Mouse (Mus musculus) megakaryocyte-erythroid progenitor cell, adult 5-6 weeks (primary cell): ENCODE results near the gene Bag1. TPM values are rescaled to one million over a fixed set of nuclear protein-coding genes. Genes with fewer than 3 reads are reported as not detected.
"Not testable (repeated sequence)": the region's sequence is repeated elsewhere in the genome, so short reads cannot be mapped to it uniquely, and the experiment has no call there.

Experiments
- ATAC-seq: replicated peaks from 2 replicates; pipeline ENCODE4 v1.8.0; 2016; ENCODE audit warnings: mild to moderate bottlenecking, inconsistent platforms; ENCODE audit not compliant: severe bottlenecking, poor library complexity, low FRiP score, low TSS enrichment
- total RNA-seq, 2 experiments: library from RNA; stranded (forward) in 1 of 2; stranded (reverse) in 1 of 2; fragments of 200-1000, 215-1000 nt in 1 of 2; fragments of >200 nt in 1 of 2; fragmentation: Nextera tagmentation in 1 of 2; gene quantifications; 2 replicates each; pipeline ENCODE4 v1.2.3; 2014 to 2017

Bag1 gene
- total RNA-seq, 2 experiments from 2014 or later, result 224 to 683 TPM

DNA sequence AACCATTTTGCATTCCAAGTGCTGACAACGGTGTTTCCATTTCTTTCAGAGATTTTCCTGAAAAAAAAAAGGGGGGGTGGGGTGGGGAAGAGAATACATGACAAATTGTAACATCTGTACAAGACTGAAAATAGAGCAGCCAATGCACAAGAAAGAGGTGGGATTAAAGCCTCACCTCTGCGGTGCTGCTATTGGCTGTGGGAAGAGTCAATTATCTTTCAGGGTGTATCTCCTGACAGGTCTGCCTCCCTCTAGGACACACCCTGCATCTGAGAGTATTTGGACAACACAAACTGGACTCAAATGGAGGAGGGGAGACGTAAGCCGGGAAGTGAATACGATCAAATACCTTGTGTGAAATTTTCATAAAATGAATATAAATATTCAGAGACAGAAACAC, 4.4 kb downstream of the Bag1 start:
- ATAC-seq, result no peak

DNA sequence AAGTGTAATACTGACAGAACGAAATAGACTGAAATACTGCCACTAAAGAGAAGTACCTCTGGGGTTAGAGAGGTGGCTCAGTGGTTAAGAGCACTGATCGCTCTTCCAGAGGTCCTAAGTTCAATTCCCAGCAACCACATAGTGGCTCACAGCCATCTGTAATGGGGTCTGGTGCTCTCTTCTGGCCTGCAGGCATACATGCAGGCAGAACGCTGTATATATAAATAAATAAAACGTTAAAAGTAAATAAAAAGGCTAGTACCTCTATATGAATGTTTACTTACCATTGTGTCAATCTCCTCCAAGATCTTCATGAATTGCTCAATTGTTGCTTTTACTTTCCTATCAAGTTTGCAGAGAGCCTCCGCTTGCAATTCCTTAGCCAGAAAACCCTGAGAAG, 9.3 kb downstream of the Bag1 start:
- no peak for ATAC-seq

DNA sequence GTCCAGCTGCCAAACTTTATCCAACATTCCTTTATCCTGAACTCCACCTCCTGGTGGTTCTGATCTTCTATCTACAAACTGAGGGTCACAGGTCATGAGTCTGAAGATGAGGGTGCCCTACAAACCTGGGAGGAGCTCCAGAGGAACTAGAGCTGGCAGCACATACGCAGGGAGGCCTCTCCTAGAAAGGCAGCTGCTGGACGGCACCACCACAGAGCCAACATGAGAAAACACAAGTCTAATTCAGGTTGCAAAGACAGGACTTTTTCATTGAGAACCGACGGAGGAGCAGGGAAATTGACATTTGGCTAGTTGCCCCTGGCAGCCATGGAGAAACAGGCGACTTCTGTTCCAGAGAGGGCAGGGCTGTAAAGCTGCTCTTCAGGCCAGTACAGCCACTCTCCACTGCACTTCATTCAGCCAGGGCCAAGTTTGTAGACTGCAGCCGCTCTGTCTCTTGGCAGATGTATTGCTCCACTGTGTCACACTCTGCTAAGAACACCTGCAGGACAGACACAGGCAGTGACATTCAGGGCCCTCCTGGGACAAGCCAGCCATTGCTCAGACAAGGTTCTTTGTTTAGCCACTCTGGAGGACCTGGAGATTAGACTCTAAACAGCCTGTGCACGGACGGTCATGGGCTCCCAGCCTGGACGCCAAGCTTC, 11.8 kb downstream of the Bag1 start:
- ATAC-seq, result 0 out of 2 replicates have a peak, but pooled peaks have one; percentile 47

DNA sequence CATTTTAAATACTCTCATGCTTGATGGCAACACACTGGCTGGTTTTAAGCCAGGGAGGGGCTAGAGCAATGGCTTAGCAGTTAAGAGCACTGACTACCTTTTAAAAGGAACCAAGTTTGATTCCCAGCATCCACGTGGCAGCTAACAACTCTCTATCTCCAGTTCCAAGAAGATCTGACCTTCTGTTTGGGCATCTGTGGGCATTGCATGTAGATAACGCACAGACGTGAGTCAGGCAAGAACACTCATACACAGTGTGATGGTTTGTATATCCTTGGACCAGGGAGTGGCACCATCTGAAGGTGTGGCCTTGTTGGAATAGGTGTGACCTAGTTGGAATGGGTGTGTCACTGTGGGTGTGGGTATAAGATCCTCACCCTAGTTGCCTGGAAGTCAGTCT, 13.7 kb downstream of the Bag1 start:
- not testable (repeated sequence) for ATAC-seq

DNA sequence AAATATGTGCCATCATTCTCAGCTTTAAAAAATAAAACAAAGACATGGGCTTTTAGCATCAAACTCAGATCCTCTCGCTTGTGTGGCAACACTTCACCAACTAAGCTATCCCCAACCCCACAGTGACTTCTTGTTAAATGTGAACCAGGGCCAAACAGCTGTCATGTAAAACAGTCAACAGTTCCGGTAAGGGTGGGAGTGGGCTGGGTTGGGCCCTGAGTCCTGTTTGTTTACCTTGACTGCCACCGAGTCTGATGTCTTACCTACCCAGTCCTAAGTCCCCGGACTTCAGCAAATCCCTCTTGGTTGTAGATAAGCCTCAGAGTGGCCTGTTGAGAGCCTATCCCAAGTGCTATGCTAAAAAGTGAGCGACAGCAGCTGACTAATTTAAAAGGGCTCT, 14.4 kb downstream of the Bag1 start:
- ATAC-seq, result no peak

DNA sequence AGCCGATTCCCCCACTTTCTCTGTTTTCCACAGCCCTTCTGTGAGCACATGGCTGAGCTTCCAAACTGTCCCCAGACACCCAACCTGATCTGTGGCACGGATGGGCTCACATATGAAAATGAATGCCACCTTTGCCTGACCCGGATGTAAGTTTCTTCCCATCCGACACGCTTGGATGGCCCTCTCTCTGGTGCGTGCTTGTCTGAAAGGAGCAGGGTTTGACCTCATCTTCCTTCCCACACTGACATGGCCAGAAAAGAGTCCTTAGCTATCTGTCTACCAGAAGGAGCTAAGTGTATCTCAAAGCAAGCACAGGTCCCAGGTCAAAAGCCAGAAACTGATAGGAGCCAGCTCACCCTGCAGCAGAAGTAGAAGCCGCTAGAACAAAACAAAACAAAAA, 19.0 kb downstream of the Bag1 start:
- ATAC-seq, result no peak

DNA sequence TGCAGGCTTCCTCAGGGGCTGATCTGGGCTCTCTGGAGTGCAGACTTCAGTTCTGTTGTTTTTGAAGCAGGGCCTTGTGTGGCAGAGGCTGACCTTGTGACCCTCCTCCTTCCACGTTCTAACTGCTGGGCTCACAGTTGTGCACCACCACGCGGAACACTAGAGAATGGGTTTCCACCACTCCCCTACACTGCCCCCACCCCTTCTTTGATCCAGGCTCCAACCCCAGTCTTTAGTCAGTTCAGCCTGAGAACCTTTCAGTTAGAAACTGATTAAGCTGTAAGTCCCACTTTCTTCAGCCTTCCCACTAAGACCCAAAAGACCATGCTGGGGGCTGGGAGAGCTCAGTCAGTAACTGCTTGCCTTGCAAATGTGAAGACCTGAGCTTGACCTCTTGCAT, 22.5 kb downstream of the Bag1 start:
- ATAC-seq, result no peak

DNA sequence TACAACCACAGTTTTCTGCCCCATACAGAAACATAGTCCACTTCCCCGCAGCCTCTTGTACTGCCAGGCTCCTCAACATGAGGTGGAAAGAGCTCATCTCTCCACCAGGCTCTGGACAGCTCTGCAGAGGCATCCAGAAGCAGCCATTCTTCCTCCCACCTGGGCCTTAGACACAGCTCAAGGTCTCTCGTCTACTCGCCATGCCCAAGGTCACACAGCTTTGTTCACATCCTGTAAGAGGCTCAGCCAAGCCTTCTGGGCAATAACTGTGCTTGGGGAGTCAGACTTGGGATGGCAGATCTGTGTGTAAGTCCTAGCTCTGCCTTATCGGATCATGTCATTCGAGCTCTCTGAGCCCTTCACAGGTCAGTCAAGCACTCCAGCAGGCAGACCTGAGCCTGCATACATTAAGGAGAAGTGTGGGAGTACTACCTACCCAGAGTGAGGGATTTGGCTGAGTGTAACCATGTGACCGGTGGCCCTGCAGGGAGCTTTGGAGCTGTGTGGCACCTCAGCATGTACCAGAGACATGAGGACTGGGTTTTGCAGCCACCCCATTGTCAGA, 24.9 kb downstream of the Bag1 start:
- no peak for ATAC-seq

DNA sequence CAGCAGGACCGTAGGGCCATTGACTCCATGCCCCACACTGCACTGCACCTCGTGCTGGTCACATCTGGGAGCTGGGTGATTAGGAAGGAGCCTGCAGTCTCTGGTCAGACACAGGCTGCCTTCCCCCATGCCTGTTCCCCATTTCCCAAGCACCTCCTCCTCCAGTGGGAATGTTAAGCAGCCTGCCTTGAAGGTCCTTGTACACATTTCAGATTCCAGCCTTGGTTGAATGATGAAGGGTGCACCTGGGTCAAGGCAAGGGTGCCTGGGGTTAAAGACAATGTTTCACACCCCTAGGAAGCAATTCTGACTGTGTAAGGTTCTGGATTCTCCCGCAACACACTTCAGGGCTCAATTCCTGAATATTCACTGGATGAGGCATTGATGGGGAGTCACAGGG, 26.8 kb downstream of the Bag1 start:
- ATAC-seq, result no peak

DNA sequence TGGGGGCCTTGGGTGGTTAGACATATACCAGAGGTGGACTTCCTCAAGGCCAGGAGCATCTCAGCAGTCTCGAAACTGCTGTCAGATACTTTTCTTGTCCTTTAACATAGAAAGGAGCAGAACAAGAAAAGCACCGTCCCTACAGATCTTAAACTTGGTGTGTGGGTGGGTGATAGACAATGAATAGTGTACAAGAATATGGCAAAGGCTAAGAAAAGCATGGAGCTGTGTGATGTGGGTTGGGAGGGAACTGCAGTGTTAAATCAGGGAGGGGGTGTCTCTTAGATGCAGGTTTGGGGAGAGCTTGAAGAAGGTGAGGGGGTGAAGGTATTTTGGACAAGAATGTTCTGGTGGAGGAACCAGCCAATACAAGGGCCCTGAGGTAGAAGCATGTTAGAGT, 27.5 kb downstream of the Bag1 start:
- no peak for ATAC-seq

DNA sequence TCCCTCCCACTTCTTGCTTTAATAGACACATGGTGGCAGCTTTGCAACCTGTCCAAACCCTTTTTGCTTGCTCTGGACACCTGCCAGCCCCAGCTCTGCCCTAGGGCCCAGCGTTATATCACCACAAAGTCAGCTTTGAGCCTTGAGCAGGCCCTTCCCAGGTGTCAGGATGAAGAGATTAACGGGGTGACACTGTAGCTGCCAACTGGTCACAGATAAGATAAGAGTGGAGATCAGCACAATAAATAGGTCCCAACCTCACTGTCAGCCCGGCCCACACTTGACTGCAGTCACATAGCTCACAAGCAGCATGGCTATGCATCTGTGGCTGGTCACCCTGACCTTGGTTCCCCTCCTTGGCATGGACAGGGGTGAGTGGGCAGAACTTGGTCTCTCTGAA, 28.3 kb downstream of the Bag1 start, which contains the start of gene Spink4:
Spink4 (plus strand) TSS at position 268 of the 400 bp plus-strand sequence.
- peak; percentile 75 for ATAC-seq

DNA sequence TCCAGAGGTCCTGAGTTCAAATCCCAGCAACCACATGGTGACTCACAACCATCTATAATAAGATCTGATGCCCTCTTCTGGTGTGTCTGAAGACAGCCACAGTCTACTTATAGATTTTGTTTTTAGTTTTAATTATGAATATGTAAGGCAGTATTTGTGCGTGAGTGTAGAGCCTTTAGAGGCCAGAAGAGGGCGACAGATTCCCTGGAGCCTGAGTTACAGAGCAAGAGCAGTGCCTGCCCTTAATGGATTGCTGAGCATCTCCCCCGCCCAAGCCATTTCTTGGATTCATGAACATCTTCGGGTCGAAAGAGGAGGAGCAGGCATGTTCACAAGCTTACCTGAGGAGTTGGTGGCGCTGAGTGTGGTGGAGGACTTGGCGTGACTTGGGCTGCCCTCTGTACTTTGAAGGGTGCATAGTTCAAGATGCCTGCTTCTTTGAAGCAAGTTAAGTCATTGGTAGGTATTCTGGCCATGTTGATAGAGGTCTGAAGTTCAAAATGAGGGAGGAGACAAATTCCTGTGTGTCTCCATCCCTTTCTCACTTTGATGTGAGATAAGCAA, 31.4 kb downstream of the Bag1 start:
- no peak for ATAC-seq

DNA sequence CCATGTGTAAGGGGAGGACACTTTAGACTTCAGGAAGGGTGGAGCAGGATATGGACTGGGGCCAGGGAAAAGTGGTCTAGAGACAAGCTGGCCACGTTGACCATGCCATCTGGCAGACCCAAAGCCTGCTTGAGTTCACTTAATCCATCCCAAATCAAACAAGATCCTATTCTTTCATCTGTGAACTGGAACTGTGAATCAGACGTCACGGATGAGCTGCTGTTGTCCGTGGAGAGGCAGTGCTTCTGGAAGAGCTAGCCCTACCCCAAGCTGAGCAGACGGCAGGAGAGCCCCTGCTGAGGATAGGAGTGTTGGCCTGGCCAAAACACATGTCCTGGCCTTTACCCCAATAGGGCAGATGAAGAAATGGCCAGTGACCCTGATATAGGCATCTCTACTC, 32.1 kb downstream of the Bag1 start:
- ATAC-seq, result no peak

DNA sequence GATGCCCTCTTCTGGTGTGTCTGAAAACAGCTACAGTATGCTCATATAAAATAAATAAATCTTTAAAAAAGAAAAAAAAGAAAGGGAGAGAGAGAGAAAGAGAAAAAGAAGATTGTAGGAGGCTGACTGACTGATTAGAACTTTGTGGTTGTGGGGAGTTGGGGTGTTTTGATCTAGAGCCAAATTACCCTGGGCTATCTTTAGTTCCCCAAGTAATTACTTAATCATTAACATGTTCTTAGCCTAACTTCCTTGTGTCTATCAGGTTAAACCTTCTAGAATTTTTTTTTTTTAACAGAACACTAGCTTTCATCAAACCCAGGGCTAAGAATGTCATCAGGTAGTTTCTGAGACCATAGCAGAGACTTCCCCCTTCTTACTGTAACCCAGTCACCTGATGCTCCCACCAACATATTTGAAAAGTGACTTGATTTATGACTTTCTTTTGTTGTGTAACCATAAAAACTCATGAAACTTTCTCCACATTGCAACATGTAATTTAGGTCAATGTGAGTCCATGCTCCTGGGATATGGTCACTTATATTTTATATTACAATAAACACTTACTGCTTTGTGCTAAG, 33.7 kb downstream of the Bag1 start:
- peak; percentile 32; the same call in 1 of the 2 replicates for ATAC-seq

DNA sequence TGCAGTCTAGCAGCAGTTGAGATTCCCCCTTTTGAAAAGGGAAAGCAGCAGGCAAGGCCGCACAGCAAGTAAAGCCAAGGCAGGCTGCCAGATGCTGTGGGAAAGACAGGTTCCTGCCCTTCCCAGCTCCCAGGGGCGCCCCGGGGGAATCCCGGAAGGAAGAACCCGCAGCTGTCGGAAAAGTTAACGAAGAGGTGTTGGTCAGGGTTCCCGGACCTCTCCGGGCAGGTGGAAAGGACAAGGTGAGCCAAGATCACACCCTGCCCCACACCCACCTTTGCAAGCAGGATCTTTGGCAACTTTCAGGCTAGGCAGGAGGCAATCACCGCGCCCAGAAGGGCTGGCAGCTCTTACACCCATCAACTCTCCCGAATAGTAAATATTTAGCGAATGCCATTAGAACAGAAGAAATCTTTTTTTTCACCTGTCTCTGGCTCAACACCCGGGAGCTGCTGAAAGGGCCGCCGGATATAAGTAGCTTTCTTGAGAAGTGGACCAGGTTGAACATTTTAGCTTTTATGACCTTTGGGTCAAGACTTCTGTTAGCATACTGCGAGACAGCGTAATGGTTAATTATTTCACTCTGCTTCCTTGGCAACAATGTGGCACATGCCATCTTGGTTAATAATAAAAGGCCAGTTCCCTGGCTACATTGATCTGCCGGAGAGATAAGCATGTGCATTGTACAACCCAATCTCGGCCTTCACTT, 39.7 kb downstream of the Bag1 start:
- no peak for ATAC-seq

DNA sequence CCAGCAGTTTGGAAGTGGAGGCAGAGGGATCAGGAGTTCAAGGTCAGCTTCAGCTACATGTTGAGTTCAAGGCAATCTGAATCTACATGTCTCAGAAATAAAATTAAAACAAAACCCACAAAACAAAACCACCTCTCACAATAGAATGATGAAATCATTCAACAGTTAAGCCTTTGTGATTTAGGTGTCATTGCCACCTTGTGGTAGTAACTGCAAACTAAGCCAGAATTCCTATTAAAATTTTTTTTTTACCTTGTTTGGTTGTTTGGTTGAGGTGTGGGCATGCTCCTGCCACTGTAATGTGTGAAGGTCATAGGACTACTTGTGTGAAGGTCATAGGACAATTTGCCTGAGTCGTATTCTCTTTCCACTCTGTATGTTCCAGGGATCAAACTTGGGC, 41.8 kb downstream of the Bag1 start:
- no peak for ATAC-seq

DNA sequence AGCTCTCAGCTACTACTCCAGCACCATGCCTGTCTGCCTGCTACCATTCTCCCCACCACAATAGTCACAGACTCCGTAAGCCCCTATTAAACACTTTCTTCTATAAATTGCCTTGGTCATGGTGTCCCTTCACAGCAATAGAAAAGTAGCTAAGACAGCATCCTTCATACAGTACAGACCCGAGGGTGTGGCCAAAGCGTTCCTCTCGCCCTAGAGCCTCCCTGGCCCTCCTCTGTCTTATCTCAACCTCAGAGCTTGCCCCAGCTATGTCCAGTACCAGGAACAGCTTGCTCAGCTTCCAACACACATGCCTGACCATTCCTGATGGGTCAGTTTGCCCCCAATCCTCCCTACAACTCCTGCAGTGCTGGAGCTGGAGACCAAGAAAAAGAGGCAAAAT, 47.5 kb downstream of the Bag1 start:
- no peak for ATAC-seq

DNA sequence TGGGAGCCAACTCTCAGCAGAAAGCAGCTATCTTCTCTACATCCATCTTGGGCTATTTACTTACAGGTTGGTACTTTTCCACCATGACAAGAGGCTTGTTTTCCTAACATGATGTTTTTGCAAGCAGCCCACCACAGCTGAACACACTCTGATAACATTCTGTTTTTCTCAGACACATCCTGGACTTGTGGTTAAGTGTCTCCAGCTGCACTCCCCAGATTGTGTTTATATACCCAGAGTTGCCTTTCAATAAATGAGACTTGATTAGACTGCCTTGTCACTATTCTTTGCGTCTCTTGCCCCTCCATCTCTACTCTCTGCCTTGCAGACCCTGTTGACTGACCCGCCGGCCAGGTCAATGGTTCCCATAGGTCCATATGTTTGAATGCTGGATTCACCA, 48.0 kb downstream of the Bag1 start:
- ATAC-seq, result 0 out of 2 replicates have a peak, but pooled peaks have one; percentile 22

DNA sequence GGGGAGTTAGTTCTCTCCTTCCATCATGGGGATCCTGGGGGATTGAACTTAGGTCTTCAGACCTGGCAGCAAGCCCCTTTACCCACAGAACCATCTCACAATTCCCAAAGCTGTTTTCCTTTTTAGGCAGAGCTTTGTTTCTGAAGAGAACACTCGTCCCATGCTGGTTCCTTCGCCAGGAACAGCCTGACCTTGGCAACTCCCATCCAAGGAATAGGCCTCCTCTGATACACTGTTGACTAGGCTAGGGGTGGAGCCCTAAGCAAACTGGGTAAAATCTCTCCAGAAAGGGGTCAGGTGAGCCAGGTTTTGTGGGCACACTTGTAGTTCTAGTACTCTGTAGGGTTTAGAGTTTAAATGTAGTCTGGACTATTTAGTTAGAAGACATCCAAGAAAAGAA, 48.8 kb downstream of the Bag1 start:
- no peak for ATAC-seq

DNA sequence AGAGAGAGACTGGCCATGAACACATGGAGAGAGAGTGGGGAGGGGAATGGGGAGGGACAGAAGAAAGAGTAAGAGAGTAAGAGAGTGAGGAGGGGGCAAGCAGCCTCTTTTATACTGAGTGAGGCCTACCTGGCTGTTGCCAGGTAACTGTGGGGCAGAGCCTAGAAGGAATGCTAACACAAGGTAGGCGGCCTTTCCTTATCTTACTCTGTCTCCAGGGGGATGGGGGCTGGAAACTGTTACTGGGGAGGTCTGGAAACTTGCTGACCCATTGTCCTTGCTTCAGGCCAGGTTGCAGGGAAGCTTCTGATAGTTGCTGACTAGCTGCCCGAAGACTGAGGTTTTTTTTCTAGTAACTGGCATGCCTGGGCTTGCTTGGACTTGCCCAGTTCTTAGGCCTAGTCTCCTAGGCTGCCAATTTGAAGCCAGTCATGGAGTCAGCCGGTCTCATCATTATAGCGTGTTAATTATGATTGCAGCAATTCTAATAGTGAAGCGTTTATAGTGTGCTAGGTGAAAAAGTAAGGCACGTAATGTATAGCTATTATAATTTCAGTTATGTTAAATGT, 49.5 kb downstream of the Bag1 start:
- no peak for ATAC-seq
